Mouse (Mus musculus) brain, embryonic 18.5 days (tissue): ENCODE results near the gene Notch1.

Experiments used
- DNase-seq: peaks from one replicate; pipeline ENCODE4 v3.0.0-alpha.2; 2012; ENCODE audit warnings: low read depth, low spot score

Gene Notch1

DNA sequence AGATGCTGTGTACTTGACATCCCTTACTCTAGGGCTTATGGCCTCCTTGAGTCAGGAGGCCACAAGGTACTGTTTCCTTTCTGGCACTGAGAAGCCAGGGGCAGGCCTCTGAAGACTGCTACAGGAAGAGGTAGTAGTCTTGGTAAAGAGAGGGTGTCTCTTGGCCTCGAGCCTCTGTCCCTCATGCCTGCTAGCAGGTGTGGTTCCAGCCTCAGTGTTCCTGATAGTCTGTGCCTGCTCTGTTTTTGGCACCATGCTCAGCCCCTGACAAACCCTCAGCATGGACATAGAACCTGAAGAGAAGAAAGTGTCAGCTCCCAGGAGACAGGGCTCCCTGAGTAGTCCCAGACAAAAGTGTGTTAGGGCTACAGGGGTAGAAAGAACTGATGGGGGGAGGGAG is 69.0 kb downstream of the Notch1 start:
- no peak for DNase-seq

DNA sequence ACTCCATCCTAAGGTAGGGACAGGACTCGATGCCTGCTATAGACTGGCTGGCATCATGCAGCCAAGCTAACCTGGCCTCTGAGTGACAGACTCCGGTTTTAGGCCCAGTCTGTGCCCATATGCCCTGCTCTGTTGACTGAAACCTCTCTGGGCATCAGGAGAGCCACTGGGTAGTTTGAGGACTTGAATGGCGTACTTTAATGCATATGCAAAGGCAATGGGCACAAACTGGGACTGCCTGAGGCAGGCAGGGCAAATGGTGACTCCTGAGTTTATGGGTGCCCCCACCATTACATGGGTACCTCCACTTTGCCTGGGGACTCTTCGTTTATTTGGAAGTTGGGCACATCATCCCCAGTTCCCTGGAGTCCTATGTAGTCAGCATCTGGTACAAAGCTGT is 69.8 kb downstream of the Notch1 start:
- DNase-seq: no peak

DNA sequence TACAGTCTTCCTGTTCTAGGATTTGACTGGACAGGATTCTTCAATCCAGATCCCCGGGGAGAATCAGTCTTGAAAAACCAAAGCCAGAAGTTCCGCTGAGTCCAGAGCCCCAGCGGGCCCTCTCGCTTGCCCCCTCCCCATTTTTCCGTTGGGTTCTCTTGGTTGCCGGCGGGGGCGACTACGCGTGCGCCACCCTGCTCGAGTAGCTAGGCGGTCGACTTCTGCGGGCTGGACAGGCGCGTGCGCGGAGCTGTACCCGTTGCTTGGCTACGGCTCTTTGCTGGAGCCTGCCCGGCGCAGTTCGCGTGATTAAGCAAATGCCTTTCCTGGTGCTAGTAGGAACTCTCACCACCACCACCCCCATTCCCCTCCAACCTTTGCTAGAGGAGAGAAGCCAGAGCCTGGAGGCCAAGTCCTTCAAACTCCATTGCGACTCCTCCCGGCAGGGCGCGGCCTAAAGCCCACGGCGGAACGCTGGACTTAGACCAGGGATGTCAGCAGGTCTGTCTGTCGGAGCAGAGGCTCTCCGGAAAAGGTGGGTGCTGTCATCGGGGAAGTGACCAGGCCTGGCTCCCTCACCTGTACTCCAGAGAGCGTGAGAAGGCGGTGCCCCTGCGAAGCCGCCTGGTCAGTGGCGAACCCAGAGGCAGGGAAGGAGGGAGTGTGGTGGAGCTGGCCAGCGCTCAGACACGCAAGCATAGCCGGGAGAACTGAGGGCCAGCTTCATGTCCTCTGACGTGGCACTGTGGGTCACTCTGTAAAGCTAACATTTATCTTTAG is 70.6 kb downstream of the Notch1 start:
- no peak for DNase-seq

DNA sequence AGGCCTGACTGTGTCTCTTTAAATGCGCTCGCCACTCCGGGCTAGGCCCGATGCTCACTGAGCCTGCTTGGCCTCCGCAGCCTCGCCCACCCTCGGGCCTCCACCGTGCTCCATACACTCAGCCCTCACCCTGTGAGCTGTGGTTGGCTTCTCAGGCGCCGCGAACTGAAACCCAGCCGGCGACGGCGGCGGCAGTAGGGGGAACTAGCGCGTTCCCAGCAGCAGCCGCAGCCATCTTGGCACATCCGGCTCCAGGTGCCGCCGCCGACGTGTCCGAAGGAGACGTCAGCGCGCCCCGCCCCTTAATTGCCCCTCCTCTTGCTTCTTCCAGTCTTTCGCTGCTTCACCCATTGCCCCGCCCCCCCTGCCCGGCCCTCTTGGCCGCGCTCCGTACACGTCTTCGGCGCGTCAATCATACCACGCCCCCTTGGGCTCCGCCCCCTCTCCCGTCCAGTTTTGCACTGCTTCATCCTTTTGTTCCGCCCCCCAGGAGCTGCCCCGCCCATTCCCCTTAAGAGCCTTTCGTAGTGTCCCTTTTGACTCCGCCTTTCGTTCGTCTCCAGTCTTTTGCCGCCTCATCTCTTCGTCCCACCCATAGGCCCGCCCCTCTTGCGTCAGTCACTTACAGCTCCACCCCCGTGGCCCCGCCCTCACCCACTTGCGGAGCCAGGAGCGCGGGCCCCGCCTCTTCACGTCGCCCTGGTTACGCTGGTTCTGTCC is 71.4 kb downstream of the Notch1 start, which contains the start of gene Sec16a:
Gene Sec16a (minus strand): TSS at position 271 of the 720 bp plus-strand sequence.
- DNase-seq: peak; percentile 100

DNA sequence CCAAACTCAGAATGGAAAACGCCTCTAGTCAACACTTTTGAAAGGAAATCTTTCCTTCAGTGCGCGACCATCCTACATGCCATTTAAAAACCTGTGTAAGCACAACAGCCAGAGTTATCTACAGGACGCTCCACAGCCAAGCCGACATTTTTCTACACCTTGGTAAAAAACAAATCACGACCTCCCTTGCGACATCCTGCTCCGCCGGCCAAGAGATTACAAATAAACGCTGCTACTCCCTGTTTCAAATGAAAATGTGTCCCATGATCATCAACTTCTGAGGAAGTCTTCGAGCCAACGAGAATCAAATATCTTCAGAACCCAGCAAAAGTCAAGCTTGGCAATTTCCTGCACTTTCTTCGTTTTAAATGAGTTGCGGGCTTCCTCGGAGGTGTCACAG is 72.1 kb downstream of the Notch1 start:
- DNase-seq: no peak

DNA sequence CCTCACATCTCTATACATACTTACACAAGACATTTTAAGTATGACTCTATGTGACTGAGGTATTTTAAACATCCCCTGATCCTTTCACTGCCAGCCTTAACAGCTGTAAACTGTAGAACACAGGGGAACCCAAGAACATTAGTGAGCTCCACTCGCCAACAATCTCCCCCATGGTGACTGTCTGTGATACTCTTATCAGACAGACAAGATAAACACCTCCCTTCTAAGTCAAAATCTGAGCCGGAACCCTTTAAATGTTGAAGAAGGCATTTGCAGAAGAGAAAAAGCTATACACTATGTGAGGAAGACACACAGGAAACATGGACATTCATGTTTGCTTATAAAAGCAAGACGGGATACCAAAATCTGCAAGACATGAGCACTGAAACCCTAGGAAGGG is 72.6 kb downstream of the Notch1 start:
- DNase-seq: no peak

DNA sequence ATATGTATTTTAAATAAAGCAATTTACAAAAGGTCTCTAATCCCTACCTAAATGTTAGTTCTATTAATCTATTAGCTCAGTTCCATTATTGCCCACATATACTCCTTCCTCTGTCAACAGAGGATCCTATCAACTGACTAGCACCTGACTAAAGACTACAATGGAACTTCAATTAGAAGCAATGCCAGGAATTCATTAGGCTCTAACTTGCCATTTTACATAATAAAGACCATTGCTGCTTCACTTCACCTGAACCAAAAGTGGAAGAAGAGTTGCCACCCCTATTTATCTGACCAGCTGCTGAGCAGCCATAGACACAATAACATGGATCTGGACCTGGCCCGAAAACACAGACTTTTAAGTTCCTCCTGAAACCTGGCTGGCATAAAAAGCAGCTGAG is 73.6 kb downstream of the Notch1 start:
- no peak for DNase-seq

DNA sequence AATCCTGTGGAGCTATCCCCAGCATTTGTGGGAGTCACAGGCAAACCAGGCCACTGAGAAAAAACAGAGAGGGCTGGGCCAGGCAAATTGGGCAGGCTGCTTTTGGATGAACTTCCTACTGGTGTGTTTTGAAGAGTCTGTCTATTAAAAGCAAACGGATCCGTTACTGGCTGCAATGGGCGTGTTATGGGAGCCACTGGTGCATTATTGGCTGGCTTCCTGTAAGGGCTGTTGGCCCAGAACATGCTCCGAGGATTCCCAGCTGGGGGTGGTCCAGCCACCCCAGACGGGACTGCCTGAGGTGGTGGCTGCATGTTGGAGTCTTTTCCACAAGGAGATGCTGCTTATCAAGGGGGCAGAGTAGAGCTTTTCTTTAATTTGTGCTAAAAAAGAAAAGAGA is 74.8 kb downstream of the Notch1 start:
- DNase-seq: no peak

DNA sequence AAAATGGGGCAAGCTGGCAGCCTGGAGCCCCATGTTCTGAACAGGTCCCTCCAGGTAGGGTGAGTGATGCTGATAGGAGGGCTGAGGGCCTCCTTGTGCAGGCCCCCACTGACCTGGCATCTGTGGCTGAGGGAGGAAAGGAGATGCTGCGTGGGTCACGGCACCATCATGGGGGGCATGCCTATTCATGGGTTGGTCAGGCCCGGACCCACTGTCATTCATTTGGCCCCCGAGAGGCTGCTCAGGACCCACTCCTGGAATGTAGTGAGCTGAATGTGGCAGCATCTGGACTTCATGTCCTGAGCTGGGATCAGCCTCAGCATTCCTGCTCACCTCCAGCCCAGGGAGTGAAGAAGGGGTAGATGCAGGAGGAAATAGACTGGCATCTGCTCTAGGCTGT is 75.2 kb downstream of the Notch1 start:
- DNase-seq: no peak

DNA sequence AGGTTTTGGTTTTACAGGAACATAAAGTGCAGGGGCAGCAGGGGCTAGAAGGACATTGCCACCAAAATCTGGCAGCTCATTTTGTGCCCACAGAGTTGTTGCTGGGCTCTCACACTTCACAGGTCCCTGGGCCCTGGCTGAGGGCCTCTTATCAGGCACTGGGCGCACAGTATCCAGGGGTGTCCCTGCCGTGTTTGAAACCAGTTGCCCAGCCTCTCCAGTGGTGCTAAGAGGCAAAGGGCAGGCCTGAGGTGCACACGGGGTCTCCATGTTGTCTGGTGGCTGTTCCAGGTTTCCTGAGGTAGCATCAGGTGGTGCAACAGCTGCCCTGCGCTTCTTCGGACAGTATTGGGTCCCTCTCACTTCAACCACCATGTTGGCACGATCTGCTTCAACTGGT is 76.8 kb downstream of the Notch1 start:
- no peak for DNase-seq

DNA sequence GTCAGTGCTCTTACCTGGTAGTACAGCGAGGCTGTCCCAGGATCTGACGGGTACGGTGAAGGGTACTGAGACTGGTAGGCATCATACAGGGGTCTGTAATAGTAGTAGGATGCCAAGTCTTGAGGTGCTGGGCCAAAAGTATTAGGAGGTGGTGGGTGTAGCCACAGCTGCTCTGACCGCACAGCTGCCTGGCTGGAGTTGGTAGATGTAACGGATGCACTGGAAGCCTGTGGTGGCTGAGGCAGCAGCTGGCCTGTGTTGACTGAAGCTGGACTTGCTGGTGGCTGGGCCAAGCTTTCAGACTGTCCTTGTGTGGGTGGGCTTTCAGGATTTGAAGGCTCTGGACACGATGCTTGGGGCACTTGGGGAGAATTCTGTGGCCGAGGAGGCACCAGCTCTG is 78.1 kb downstream of the Notch1 start:
- no peak for DNase-seq

DNA sequence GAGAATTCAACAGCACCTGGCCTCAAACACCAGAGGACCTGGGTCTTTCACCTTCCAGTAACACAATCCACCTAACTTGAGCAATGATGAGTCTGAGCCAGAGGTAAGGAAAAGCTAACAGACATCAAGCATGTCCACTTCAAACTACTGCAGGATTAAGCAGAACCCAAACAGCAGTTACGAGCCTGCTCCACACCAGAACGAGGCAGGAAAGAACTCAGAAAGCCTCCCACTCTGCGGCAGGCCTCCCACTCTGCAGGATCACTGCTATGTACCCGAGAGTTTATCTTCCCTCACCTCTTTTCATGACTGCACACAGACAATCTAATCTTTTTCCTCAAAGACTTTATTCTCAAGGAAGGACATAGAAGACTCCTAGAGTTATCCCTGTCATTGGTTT is 79.2 kb downstream of the Notch1 start:
- no peak for DNase-seq

DNA sequence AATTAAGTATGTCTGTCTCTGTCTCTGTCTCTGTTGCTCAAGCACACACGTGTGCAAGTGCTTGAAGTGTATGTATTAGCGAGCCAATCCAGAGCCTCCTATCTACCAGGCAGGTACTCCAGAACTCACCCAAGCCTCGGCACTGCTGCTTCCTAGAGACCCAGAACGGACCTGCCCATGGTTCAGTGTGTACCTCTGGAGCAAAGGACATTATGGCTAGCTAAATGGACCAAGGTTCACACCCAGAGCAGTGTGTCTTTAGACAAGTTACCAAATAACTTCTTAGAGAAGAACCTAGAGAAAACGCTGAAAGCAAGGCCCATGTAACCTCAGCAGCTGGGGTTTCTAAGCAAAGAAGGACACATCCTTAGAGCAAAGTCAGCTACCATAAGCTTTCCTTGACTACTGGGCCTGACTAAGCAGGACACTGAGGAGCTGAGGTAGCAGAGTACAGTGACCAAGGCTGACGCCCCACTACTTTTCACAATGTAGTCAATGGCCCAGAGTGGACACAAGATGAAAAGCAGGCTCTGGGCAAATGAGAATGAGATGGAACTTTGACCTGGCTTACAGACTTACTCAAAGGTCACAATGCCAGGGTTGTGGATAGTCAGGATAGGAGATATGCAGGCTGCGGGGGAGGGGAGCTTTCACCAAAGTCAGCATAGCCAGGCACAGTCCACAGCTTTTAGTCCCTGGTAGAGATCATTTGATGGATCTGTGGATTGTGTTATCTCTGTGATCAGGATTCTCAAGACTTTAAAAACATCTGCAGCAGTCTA is 81.5 kb downstream of the Notch1 start:
- DNase-seq: no peak

DNA sequence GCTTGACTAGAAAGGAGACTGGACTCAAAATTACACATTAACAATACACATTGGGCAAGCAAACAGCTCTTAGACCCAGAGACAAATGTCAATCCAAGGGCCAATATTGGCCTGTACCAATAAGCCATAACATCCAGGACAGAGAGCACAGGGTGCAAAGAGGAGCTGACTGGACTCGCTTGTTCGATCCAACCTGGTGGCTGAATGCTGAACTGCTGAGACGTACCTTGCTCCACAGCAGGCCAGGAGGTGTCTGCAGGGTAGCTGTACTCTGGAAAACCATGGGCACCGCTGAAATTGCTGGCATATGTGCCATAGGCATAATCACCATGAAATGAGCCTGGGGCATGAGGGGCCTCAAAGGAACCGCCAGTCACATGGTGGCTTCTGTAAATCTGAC is 86.6 kb downstream of the Notch1 start:
- no peak for DNase-seq

DNA sequence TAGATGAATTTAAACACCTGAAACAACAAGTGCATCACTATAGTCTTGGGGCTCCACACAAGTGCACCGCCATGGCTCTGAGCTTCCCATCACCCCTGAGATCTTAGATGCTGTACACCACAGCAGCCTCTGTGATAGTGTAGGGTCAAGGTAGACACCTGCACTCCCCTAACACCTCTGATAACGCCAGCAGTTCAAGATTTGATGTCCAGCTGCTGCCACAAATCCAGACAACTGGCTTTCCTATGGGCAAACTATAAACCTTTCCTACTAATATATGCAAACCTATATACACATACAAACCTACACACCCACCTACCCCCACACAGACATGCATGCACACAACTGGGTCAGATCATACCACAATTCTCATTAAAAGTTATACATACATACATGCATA is 91.9 kb downstream of the Notch1 start:
- no peak for DNase-seq

DNA sequence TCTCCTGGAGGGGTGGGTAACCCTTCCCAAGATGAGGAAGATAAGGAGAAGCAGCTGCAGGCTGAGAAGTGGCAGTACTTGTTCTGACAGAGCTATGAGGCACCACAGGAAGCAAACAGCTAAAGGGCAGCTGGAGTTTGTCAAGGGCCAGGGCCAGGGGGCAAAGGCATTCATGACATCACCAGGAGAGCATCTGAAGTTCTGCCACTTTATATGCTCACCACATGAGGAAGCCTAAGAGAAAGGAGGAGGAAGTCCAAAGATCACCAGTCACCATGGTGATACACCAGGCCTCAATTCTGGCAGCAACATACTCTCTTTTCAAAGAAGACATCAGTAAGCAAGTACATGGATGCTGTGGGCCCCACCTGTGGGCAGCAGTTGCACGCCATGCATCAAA is 93.4 kb downstream of the Notch1 start:
- DNase-seq: no peak

DNA sequence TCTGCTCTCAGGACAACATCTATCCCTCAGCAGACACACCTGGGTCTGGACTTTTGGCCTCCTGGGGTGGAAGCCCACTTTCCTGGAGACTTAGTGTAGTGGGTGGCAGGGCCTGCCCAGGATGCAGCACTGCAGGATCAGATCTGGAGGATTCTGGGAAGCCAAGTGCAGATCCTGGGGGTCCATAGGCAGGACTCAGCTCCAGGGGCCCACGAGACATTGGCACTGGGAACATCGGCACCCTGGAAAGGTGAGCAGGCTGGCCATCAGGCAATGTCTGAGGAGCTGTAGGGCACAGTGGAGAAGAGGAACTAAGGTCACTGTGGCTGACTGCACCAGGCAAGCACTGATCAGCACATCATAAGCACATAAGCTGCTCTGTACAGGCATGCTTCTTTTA is 94.5 kb downstream of the Notch1 start:
- DNase-seq: no peak

DNA sequence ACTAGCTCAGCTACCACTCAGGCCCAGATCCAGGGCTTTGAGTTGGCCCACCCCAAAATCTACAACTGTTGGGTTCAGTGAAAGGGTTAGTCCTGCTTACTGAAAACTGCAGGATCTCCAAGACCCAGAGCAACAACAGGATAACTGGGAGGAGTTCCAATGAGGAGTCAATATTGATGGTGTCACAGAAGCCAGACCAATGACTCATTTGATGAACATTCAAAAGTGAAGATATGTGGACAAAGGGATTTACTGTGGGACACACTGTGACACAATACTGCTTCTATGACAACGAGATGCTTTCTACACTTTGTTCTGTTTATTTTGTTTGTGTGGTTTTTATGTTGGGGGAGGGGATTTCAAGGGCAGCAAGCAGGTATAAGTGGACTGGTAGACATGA is 98.3 kb downstream of the Notch1 start:
- no peak for DNase-seq

DNA sequence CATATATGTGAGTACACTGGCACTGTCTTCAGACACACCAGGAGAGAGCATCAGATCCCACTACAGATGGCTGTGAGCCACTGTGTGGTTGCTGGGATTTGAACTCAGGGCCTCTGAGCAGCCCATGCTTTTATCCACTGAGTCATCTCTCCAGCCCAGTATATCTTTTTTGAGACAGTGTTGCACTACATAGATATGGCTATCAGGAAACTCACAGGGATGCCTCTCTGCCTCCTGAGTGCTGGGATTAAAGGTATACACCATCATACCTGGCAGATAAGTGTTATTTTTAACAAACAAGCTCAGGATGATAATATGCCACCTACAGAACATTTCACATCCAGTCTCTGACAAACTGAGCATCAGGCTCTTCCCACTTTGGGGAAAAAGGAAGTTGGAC is 99.4 kb downstream of the Notch1 start:
- no peak for DNase-seq

DNA sequence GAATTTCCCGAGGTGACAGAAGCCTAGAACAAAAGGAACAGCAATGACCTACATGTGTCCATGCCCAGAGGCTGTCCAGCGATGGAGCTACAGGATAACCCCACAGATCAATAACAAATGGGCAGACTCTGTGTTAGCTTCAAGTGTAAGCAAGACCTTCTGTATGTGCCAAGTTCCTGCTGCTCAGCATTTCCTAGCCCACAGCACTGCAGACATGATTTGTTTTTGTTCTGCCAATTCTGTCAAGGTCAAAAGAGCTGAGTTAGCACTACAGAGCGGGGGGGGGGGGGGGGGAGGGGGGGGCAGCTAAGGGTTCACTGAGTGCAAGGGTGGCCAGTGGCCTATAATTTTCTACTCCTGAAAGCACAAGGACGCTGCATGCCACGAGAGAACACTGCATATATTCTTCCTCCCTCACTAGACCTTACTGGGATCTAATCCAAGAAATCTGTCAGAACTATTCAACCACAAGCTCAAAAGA is 105.5 kb downstream of the Notch1 start:
- DNase-seq: no peak

DNA sequence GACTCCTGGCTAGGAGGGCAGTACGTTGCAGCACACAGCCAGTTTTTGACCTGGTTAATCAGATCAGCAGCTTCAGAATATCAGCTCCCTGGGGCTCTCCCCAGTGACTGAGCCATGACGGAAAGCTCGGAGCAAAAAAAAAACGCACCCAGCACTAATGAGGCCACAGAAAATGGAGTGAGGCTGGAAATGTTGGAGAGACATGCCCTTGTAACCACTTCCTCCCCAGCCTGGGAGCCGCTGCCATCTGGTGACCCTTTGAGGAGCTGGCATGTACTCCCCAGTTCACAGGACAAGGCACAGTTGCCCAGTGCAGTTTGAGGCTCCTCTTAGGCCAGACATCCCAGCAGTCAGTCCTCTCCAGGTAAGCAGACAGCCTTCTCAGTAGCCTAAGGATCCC is 106.4 kb downstream of the Notch1 start:
- DNase-seq: no peak

DNA sequence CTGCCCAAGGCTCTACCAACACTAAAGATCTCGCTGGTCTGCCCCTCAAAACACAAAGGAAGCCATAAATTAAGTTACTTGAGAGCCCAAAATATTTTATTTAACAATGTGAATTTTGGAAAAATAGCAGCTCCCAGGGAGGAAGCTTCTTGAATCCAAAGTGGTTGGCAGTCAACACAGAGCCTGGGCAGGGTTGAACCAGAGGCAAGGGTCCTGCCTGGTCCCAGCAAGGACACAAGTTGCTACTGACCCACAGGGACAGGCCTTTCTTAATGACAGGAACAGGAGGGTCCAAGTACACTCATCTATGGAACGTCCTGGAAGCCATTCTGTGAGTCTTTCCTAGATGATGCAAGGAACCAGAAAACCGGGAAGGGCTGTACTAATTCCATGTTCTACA is 107.1 kb downstream of the Notch1 start:
- no peak for DNase-seq
